Comparison of ENCODE assay signal across 11 mouse cellular contexts in the genomic region with DNA sequence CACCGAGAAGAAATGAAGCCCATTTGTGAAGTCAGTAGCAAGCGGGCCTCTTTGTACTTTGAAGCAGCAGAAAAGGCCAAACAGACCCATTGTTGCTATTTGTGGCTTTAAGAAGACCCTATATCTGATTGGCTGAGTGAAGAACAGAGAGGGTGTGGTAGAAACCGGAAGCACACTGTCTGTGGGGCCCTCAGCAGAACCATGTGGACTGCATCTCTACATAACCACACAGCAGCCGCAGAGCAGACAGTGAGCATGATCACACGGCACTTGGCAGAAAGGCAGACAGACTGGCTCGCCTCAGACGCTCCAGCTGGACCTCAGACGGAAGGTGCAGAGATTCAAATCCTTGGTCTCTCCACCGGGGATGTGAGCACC. TPM values are rescaled to one million over a fixed set of nuclear protein-coding genes. Genes with fewer than 3 reads are reported as not detected.
DNase-seq lines count a peak whose midpoint lies in the region; ATAC-seq and TF ChIP-seq lines count a peak whose summit lies in the region.
"Had no signal": no experiment of that assay in that cellular context is flagged by ENCODE, and none has a peak within 500 bp of the region (broad histone marks: within the 10 kb centered on the region; RNA-seq: fewer than 3 reads in every experiment).

No protein-coding gene starts in this region.

- no peaks in the 10 kb centered on the region for H3K9me3 ChIP-seq in midbrain, embryonic 13.5 days
- peaks cover 2% of the 10 kb centered on the region; the same call in 1 of the 2 replicates for H3K9me3 ChIP-seq in midbrain, embryonic 10.5 days (replicated peaks)
- no peaks in the 10 kb centered on the region for H3K9me3 ChIP-seq in ES-E14 (ENCODE audit: control insufficient read depth, insufficient read depth, low read depth, low read length)
- H3K9me3 ChIP-seq in embryonic facial prominence, embryonic 14.5 days (ENCODE audit: control insufficient read depth, low read length) = no peaks in the 10 kb centered on the region

- no peaks in the 10 kb centered on the region for H3K36me3 ChIP-seq in midbrain, embryonic 13.5 days
- H3K36me3 ChIP-seq in midbrain, embryonic 10.5 days = no peaks in the 10 kb centered on the region
- H3K36me3 ChIP-seq in ES-E14 (ENCODE audit: control insufficient read depth, insufficient read depth, low read length, poor library complexity, severe bottlenecking) = no peaks in the 10 kb centered on the region
- H3K36me3 ChIP-seq in embryonic facial prominence, embryonic 14.5 days (ENCODE audit: control insufficient read depth, insufficient read depth, low read length) = no peaks in the 10 kb centered on the region

- no peak overlapping the region for H3K4me3 ChIP-seq in midbrain, embryonic 13.5 days (replicated peaks)
- H3K4me3 ChIP-seq in midbrain, embryonic 10.5 days = no peak overlapping the region
- H3K4me3 ChIP-seq in ES-E14 (ENCODE audit: insufficient read depth in 1 of 2, low read depth in 1 of 2, low read length in 2 of 2, poor library complexity in 1 of 2, severe bottlenecking in 1 of 2) = no peak overlapping the region
- H3K4me3 ChIP-seq in embryonic facial prominence, embryonic 14.5 days (ENCODE audit: low read depth, low read length) = no peak overlapping the region
- H3K4me3 ChIP-seq in olfactory bulb, adult 2 months (ENCODE audit: insufficient read depth, low read depth, low read length) = no peak overlapping the region

- no peak overlapping the region for H3K4me2 ChIP-seq in midbrain, embryonic 13.5 days (replicated peaks)
- no peak overlapping the region for H3K4me2 ChIP-seq in embryonic facial prominence, embryonic 14.5 days (ENCODE audit: low read depth, low read length)

- H3K9ac ChIP-seq in midbrain, embryonic 13.5 days (replicated peaks) = no peak overlapping the region
- H3K9ac ChIP-seq in ES-E14 (ENCODE audit: insufficient read depth, low read depth, low read length, poor library complexity, severe bottlenecking) = peak overlapping the region; percentile 26; the same call in 1 of the 2 replicates
- H3K9ac ChIP-seq in embryonic facial prominence, embryonic 14.5 days (ENCODE audit: low read depth, low read length) = no peak overlapping the region

- no peak overlapping the region for H3K27ac ChIP-seq in midbrain, embryonic 13.5 days
- H3K27ac ChIP-seq in midbrain, embryonic 10.5 days (replicated peaks) = no peak overlapping the region
- H3K27ac ChIP-seq in ES-E14 (ENCODE audit: insufficient read depth, low read depth, low read length, poor library complexity, severe bottlenecking) = no peak overlapping the region
- H3K27ac ChIP-seq in embryonic facial prominence, embryonic 14.5 days (replicated peaks; ENCODE audit: low read depth, low read length) = no peak overlapping the region
- H3K27ac ChIP-seq in olfactory bulb, adult 2 months (ENCODE audit: insufficient read depth, low read depth, low read length) = peak overlapping the region; percentile 39
- H3K27ac ChIP-seq: macrophage had no signal

- in situ Hi-C loops in ES-E14 (cut with MboI; ENCODE audit: low sequenced_read_pairs in 2 of 2, unreplicated experiment in 2 of 2) = loop anchor here in 1 of 2 experiments (25.0 kb wide), 1 partner anchor 179 kb away; no protein-coding TSS in a partner anchor

- no peak for DNase-seq in midbrain, embryonic 10.5 days (ENCODE audit: low spot score)
- no peak for DNase-seq in ES-E14 (ENCODE audit: low read depth, low spot score)
- no peak for DNase-seq in embryonic facial prominence, embryonic 14.5 days (ENCODE audit: low spot score)
- DNase-seq in embryo, embryonic 11 days = no peak
- no peak for DNase-seq in adrenal gland, adult 8-10 months
- no peak for DNase-seq in Muller cell, postnatal 12 days (ENCODE audit: inconsistent ontology term)

- TF ChIP-seq POLR2A in olfactory bulb, adult 2 months (IDR thresholded peaks at IDR 0.05; ENCODE audit: insufficient read depth, low read depth, low read length) = no peak

- no peaks in the 10 kb centered on the region for H3K27me3 ChIP-seq in midbrain, embryonic 13.5 days
- H3K27me3 ChIP-seq in midbrain, embryonic 10.5 days (ENCODE audit: low read depth, poor library complexity, severe bottlenecking) = no peaks in the 10 kb centered on the region
- H3K27me3 ChIP-seq in embryonic facial prominence, embryonic 14.5 days (replicated peaks; ENCODE audit: control insufficient read depth, insufficient read depth, low read length) = no peaks in the 10 kb centered on the region

- no peak for TF ChIP-seq CTCF in olfactory bulb, adult 2 months (IDR thresholded peaks at IDR 0.05; ENCODE audit: insufficient read depth, low read depth, low read length)

- H3K4me1 ChIP-seq in midbrain, embryonic 13.5 days (replicated peaks) = 0 out of 2 replicates have a peak, but pooled peaks cover 6% of the 10 kb centered on the region
- H3K4me1 ChIP-seq in midbrain, embryonic 10.5 days = 0 out of 2 replicates have a peak, but pooled peaks cover 8% of the 10 kb centered on the region
- H3K4me1 ChIP-seq in ES-E14 (ENCODE audit: control insufficient read depth in 2 of 2, insufficient read depth in 2 of 2, low read length in 2 of 2, poor library complexity in 1 of 2) = peaks cover 0 to 3% of the 10 kb centered on the region in 2 experiments; a peak in 1 of 4 replicates
- H3K4me1 ChIP-seq in embryonic facial prominence, embryonic 14.5 days (ENCODE audit: control insufficient read depth, insufficient read depth, low read length) = no peaks in the 10 kb centered on the region
- H3K4me1 ChIP-seq in olfactory bulb, adult 2 months (ENCODE audit: control insufficient read depth, insufficient read depth, low read length) = peaks cover 21% of the 10 kb centered on the region

- 84% methylated on average over 9 of the region's 9 CpGs for WGBS in midbrain, embryonic 13.5 days
- 85% methylated on average over 9 of the region's 9 CpGs for WGBS in midbrain, embryonic 10.5 days
- WGBS in embryonic facial prominence, embryonic 14.5 days = 67% methylated on average over 9 of the region's 9 CpGs
- WGBS in olfactory bulb, adult 2 months = 47% methylated on average over 9 of the region's 9 CpGs

- peak; percentile 57; the same call in 1 of the 2 replicates for ATAC-seq in midbrain, embryonic 13.5 days
- ATAC-seq in embryonic facial prominence, embryonic 14.5 days (ENCODE audit: low read depth) = peak; percentile 22; the same call in 1 of the 2 replicates

TF ChIP-seq in ES-E14, 5 proteins besides CTCF, POLR2A, EP300 and RAD21:
- TF ChIP-seq HCFC1 (IDR thresholded peaks at IDR 0.05; ENCODE audit: borderline replicate concordance, insufficient read depth, low read length) (no peak), CHD2 (IDR thresholded peaks at IDR 0.05; ENCODE audit: low read depth, low read length) (no peak)

RNA-seq across cellular contexts. Expression of gene 2410004P03Rik, which starts 21.9 kb away (rescaled TPM):
- polyA plus RNA-seq in midbrain, embryonic 13.5 days (2015; fragmentation: Nextera tagmentation; extraction: Ambion mirVana) = 0.82 and 1.5 TPM in 2 replicates
- 0.42 and 1.3 TPM in 2 replicates for polyA plus RNA-seq in midbrain, embryonic 10.5 days (2016; fragmentation: Nextera tagmentation; extraction: Ambion mirVana)
- 0.40 and 1.1 TPM in 2 replicates for total RNA-seq in ES-E14 (2012; rRNA removed)
- polyA plus RNA-seq in embryonic facial prominence, embryonic 14.5 days (2014; fragmentation: Nextera tagmentation; extraction: Ambion mirVana) = 1.7 and 3.8 TPM in 2 replicates
- polyA plus RNA-seq in olfactory bulb, adult 2 months (2012; ENCODE audit: insufficient read depth, insufficient read length, low replicate concordance, missing spikeins) = not detected in 2 replicates
- not detected for total RNA-seq in adrenal gland, adult 8-10 months (2022)
- total RNA-seq: adrenal gland, postnatal 36 days; gastrocnemius, postnatal 36 days had no signal

RNA-seq across cellular contexts. Expression of gene Pqlc3, which starts 33.2 kb away (rescaled TPM):
- polyA plus RNA-seq in midbrain, embryonic 13.5 days (2015; fragmentation: Nextera tagmentation; extraction: Ambion mirVana) = 1.6 and 2.1 TPM in 2 replicates
- polyA plus RNA-seq in midbrain, embryonic 10.5 days (2016; fragmentation: Nextera tagmentation; extraction: Ambion mirVana) = 3.3 and 3.5 TPM in 2 replicates
- total RNA-seq in ES-E14 (2012; rRNA removed) = 15.7 and 17.4 TPM in 2 replicates
- 12.3 and 13.1 TPM in 2 replicates for polyA plus RNA-seq in embryonic facial prominence, embryonic 14.5 days (2014; fragmentation: Nextera tagmentation; extraction: Ambion mirVana)
- polyA plus RNA-seq in olfactory bulb, adult 2 months (2012; ENCODE audit: insufficient read depth, insufficient read length, low replicate concordance, missing spikeins) = not detected in 2 replicates
- total RNA-seq in adrenal gland, adult 8-10 months (2022) = 10 to 100 TPM; 11.0 to 14.7 (median 13.5) TPM
